In the genomic region with DNA sequence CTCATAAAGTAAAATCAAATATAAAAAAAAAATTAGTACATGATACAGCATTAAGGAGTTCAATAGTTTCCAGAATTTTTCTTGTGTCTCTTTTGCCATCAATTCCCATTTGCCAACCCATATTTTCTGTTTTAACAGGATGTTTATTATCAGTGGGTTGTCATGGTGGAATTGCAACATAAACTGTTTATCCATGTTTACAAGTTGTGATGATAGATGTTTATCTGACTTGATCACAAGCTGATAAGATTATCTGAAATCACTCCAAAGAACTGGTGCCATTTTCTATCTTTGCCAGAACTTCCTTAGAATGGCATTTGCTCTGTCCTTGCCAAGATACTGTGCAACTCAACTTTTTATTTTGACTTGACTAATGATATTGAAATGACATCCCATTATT, we compare ENCODE assay signal across 34 mouse cellular contexts.
"Had no signal": no experiment of that assay in that cellular context is flagged by ENCODE, and none has a peak within 500 bp of the region (broad histone marks: within the 10 kb centered on the region; RNA-seq: fewer than 3 reads in every experiment).

No protein-coding gene starts in this region.

- H3K9ac ChIP-seq: heart, embryonic 12.5 days; heart, embryonic 13.5 days; heart, embryonic 15.5 days; hindbrain, embryonic 12.5 days; hindbrain, embryonic 13.5 days; hindbrain, embryonic 14.5 days; hindbrain, embryonic 15.5 days; intestine, embryonic 15.5 days; kidney, embryonic 15.5 days had no signal

- H3K27me3 ChIP-seq: heart, embryonic 12.5 days; heart, embryonic 13.5 days; heart, embryonic 15.5 days; hindbrain, embryonic 12.5 days; hindbrain, embryonic 13.5 days; hindbrain, embryonic 15.5 days; intestine, embryonic 15.5 days; kidney, embryonic 15.5 days had no signal

- H3K27ac ChIP-seq: heart, embryonic 13.5 days; heart, embryonic 15.5 days; hindbrain, embryonic 10.5 days; hindbrain, embryonic 12.5 days; hindbrain, embryonic 13.5 days; hindbrain, embryonic 14.5 days; hindbrain, embryonic 15.5 days; hindbrain, postnatal 0 days; intestine, embryonic 15.5 days; kidney, embryonic 15.5 days; kidney, postnatal 0 days; layer of hippocampus, adult 2 months; left cerebral cortex, adult 2 months had no signal

- ATAC-seq: hindbrain, embryonic 16.5 days; hindbrain, postnatal 0 days; inflammation-experienced regulatory T-cells, adult 6 months; intestine, embryonic 15.5 days; intestine, embryonic 16.5 days; intestine, postnatal 0 days had no signal

- H3K36me3 ChIP-seq: heart, embryonic 12.5 days; heart, embryonic 13.5 days; heart, embryonic 15.5 days; hindbrain, embryonic 10.5 days; hindbrain, embryonic 12.5 days; hindbrain, embryonic 13.5 days; hindbrain, embryonic 15.5 days; intestine, embryonic 15.5 days; kidney, embryonic 15.5 days had no signal

- H3K4me2 ChIP-seq: heart, embryonic 12.5 days; heart, embryonic 13.5 days; heart, embryonic 15.5 days; hindbrain, embryonic 12.5 days; hindbrain, embryonic 13.5 days; hindbrain, embryonic 14.5 days; hindbrain, embryonic 15.5 days; intestine, embryonic 15.5 days; kidney, embryonic 15.5 days had no signal

- H3K9me3 ChIP-seq: heart, embryonic 12.5 days; heart, embryonic 13.5 days; heart, embryonic 15.5 days; hindbrain, embryonic 10.5 days; hindbrain, embryonic 12.5 days; hindbrain, embryonic 13.5 days; hindbrain, embryonic 15.5 days; intestine, embryonic 15.5 days; kidney, embryonic 15.5 days had no signal

- DNase-seq: heart, postnatal 10 days; heart, postnatal 14 days; heart, postnatal 36 days; heart, postnatal 4 days; kidney, adult 11 months; kidney, adult 18-20 months; kidney, adult 2 months; kidney, adult 8-10 months; kidney, adult 9 months; kidney, postnatal 10 days; kidney, postnatal 14 days; kidney, postnatal 25 days; kidney, postnatal 36 days; kidney, postnatal 4 days; layer of hippocampus, adult 9-11 months; layer of hippocampus, postnatal 36 days had no signal

- H3K4me1 ChIP-seq: heart, embryonic 12.5 days; heart, embryonic 13.5 days; heart, embryonic 15.5 days; hindbrain, embryonic 10.5 days; hindbrain, embryonic 12.5 days; hindbrain, embryonic 13.5 days; hindbrain, embryonic 15.5 days; intestine, embryonic 15.5 days; kidney, embryonic 15.5 days had no signal

- H3K4me3 ChIP-seq: heart, embryonic 12.5 days; heart, embryonic 13.5 days; heart, embryonic 15.5 days; hindbrain, embryonic 10.5 days; hindbrain, embryonic 12.5 days; hindbrain, embryonic 13.5 days; hindbrain, embryonic 15.5 days; intestine, embryonic 15.5 days; kidney, embryonic 15.5 days; layer of hippocampus, adult 2 months; left cerebral cortex, adult 2 months had no signal
